Mouse (Mus musculus) heart, embryonic 10.5 days (tissue): ENCODE measurements around the gene Ppp1r27. TPM values are rescaled to one million over a fixed set of nuclear protein-coding genes. Genes with fewer than 3 reads are reported as not detected.
A peak's percentile ranks its signal among the peaks of the same experiment; 100 is the strongest.

Experiments used
- DNase-seq: peaks from one replicate; pipeline ENCODE4 v3.0.0-alpha.2; 2017; ENCODE audit warnings: low spot score
- H3K27ac ChIP-seq: fragments of 300-500 bp; sonication (generic); 2 replicates; pipeline ENCODE4 v1.5.1; 2016; ENCODE audit warnings: mild to moderate bottlenecking
- H3K27me3 ChIP-seq: fragments of 300-500 bp; sonication (generic); 2 replicates; pipeline ENCODE4 v1.6.1; 2016; ENCODE audit warnings: mild to moderate bottlenecking; ENCODE audit not compliant: poor library complexity, insufficient read depth, severe bottlenecking
- H3K36me3 ChIP-seq: fragments of 300-500 bp; sonication (generic); 2 replicates; pipeline ENCODE4 v1.6.1; 2016; ENCODE audit warnings: mild to moderate bottlenecking, moderate library complexity
- H3K4me1 ChIP-seq: fragments of 300-500 bp; sonication (generic); 2 replicates; pipeline ENCODE4 v1.6.1; 2016; ENCODE audit warnings: mild to moderate bottlenecking
- H3K4me3 ChIP-seq: fragments of 300-500 bp; sonication (generic); 2 replicates; pipeline ENCODE4 v1.5.1; 2016; ENCODE audit warnings: mild to moderate bottlenecking, moderate library complexity
- H3K9me3 ChIP-seq: fragments of 300-500 bp; sonication (generic); 2 replicates; pipeline ENCODE4 v1.6.1; 2016; ENCODE audit warnings: mild to moderate bottlenecking, moderate library complexity
- WGBS: fragments of 180-500 bp; shearing (Covaris S2); methylation state at CpG from one replicate; pipeline ENCODE4 v1.1.7; 2016; 5-methylcytosine and 5-hydroxymethylcytosine counted together
- polyA plus RNA-seq: library from polyadenylated mRNA; unstranded; fragments of >200 nt; fragmentation: Nextera tagmentation; extraction: Ambion mirVana; gene quantifications from 2 replicates; pipeline ENCODE4 v1.2.1, GENCODE M21; 2016

The Ppp1r27 gene
- polyA plus RNA-seq, 1 experiment from 2014 or later, result not detected

DNA sequence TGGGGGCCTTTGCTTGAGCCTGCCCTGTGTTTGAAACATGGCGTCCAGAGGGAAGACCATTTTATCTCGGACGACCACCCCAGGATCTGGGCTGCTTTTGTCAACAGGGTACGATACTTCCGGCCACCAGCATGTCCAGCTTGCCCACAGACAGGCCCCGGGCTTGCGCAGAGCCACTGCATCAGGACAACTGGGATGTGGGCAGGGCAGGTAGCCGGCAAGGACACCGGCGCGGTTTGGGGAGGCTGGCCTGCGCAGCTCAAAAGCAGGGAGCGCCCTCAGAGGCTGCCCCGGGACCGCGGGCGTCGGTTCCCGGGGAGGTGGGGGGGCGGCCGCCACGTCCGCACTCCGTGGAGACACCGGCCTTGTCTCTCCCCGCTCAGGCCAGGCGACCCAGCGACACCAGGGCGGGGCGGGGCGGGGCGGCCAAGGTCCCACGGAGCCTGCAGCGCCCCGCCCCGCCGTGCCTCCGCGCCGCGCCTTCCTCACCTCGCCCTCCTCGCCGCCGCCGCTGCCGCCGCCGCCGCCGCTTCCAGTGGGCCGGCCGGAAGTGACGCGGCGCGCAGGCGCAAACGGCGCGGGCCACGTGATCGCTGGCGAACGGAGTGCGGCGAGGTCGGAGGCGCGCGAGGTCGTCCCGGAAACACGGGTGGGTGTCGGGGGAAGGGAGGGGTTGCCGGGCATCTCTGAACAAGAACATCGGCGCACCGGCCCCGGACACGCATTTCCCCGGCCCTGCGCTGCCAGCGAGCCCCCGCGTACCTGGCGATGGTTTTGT is 1.6 kb downstream of the Ppp1r27 start, which contains the start of gene Mcrip1:
Gene Mcrip1, minus strand, starts transcription at position 560 of the 778 bp plus-strand sequence.
- peak; percentile 91 for DNase-seq
- peaks cover 17% of the 10 kb centered on the region for H3K36me3 ChIP-seq
- no peaks in the 10 kb centered on the region for H3K9me3 ChIP-seq
- H3K27ac ChIP-seq, result peak within 1 kb of the TSS; percentile 98
- H3K27me3 ChIP-seq, result no peaks in the 10 kb centered on the region
- peaks cover 39% of the 10 kb centered on the region for H3K4me1 ChIP-seq
- H3K4me3 ChIP-seq, result peak within 1 kb of the TSS; percentile 91
- WGBS, result 1% methylated on average over 71 of the region's 87 CpGs

- peaks cover 23% of the 10 kb centered on the region for H3K36me3 ChIP-seq
- H3K4me3 ChIP-seq, result peak overlapping the region; percentile 91
- peak overlapping the region; percentile 98 for H3K27ac ChIP-seq
- H3K9me3 ChIP-seq, result no peaks in the 10 kb centered on the region
- 25% methylated on average over 7 of the region's 7 CpGs for WGBS
- no peak for DNase-seq
- no peaks in the 10 kb centered on the region for H3K27me3 ChIP-seq
- peaks cover 39% of the 10 kb centered on the region for H3K4me1 ChIP-seq
Observed at GRCm38 (mm10) chr11:120548786-120549167, 2.2 kb downstream of the Ppp1r27 start.

DNA sequence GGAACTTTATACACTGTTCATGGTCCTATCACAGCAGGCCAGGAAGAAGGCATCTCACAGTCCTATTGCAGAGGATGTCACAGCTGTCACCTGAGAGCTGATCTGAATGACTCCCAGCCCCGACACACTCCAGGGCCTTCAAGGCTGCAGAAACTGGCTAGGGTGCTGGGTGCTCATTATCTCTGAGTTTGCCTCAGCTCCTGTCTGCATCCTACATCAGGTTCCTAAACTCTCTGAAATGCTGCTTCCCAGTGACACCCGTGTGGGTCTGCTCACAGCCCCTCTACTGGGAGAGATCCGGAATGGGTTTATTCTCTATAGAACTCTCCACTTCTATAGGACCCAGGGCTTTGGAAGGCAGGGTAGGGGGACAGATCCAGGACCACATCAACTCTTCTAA is 2.7 kb downstream of the Ppp1r27 start:
- Histone ChIP-seq H3K36me3 (peaks cover 29% of the 10 kb centered on the region), H3K27ac (peak overlapping the region; percentile 98; the same call in 1 of the 2 replicates), H3K4me1 (peaks cover 39% of the 10 kb centered on the region), H3K4me3 (peak overlapping the region; percentile 91), H3K9me3 (no peaks in the 10 kb centered on the region), H3K27me3 (no peaks in the 10 kb centered on the region)
- no peak for DNase-seq
- WGBS, result 83% methylated on average over 3 of the region's 3 CpGs

DNA sequence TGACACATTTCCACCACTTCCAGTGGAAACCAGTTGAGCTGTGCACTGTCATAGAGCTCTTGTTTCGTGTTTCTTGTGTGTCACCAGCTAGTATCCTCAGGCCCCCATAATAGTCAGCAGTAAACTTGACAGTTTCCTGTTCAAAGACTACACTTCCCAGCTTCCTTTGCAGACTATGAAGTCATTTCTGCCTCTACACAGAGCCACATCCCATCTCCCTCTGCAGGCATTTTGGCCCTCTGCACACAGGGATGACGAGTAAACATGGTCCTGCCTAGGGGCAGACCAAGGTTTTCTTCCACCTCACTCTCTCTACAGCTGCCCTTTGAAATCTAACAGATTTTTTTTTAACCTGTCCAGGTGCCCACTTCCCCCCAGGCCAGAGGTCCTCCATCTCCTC is 3.5 kb downstream of the Ppp1r27 start:
- Histone ChIP-seq H3K27me3 (no peaks in the 10 kb centered on the region), H3K27ac (no peak overlapping the region), H3K36me3 (peaks cover 36% of the 10 kb centered on the region), H3K9me3 (no peaks in the 10 kb centered on the region), H3K4me1 (peaks cover 45% of the 10 kb centered on the region), H3K4me3 (no peak overlapping the region)
- 65% methylated on average over 2 of the region's 2 CpGs for WGBS
- DNase-seq, result no peak

GRCm38 (mm10) chr11:120545964-120546363 is 5.0 kb downstream of the Ppp1r27 start:
- Histone ChIP-seq H3K9me3 (no peaks in the 10 kb centered on the region), H3K4me3 (no peak overlapping the region), H3K27ac (no peak overlapping the region), H3K36me3 (peaks cover 43% of the 10 kb centered on the region), H3K27me3 (no peaks in the 10 kb centered on the region), H3K4me1 (peaks cover 51% of the 10 kb centered on the region)
- no peak for DNase-seq
- WGBS, result 92% methylated on average over 3 of the region's 3 CpGs

- H3K4me1 ChIP-seq, result peaks cover 45% of the 10 kb centered on the region
- 73% methylated on average over 6 of the region's 6 CpGs for WGBS
Observed at GRCm38 (mm10) chr11:120542376-120542775, 8.6 kb downstream of the Ppp1r27 start.

GRCm38 (mm10) chr11:120541907-120542306 is 9.0 kb downstream of the Ppp1r27 start:
- Histone ChIP-seq H3K27me3 (peaks cover 19% of the 10 kb centered on the region; the same call in 1 of the 2 replicates), H3K4me1 (peaks cover 43% of the 10 kb centered on the region), H3K36me3 (peaks cover 43% of the 10 kb centered on the region), H3K4me3 (no peak overlapping the region), H3K9me3 (no peaks in the 10 kb centered on the region), H3K27ac (no peak overlapping the region)
- no peak for DNase-seq
- WGBS, result 25% methylated on average over 4 of the region's 4 CpGs

More at GRCm38 (mm10) chr11:120542376-120542775, 8.6 kb downstream of the Ppp1r27 start:
- DNase-seq, result no peak
- Histone ChIP-seq H3K27me3 (peaks cover 14% of the 10 kb centered on the region; the same call in 1 of the 2 replicates), H3K27ac (no peak overlapping the region), H3K9me3 (no peaks in the 10 kb centered on the region), H3K36me3 (peaks cover 43% of the 10 kb centered on the region), H3K4me3 (0 out of 2 replicates have a peak overlapping the region, but pooled peaks have one; percentile 0)

DNA sequence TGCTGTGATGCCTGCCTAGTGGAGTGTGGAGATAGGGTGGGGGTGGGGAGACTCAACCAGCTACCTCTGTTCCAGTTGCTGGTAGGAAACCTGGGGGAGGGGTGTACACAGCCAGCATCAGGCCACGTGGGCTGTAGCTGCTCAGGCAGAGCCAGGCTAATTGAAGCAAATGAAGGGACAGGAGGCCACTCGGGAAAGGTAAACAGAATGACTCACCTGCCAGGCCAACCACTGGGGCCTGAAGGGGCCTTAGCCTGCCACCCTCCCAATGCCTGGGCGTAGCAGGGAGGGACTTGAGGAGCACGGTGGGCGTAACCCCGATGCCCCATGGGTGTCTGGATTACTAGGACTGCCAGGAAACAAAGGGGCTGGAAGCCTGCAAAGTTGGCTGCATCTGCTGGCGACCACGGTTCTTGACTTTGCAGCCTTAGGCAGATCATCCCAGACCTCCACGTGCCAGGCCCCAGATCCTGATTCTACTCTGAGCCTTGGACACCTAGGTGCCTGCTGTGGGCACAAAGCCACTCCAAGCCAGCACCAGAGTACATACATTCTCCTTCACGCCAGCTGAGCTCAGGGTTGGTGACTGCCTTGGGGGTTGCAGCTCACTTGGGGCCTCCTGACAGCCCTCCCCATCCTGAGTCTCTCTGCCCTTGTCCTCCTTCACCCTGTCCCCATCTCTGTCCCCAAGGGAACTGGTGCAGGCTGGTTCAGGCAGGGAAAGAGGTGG is 11.5 kb downstream of the Ppp1r27 start:
- Histone ChIP-seq H3K27ac (peak overlapping the region; percentile 78), H3K4me1 (peaks cover 41% of the 10 kb centered on the region), H3K36me3 (peaks cover 26% of the 10 kb centered on the region), H3K27me3 (peaks cover 40% of the 10 kb centered on the region), H3K4me3 (peak overlapping the region; percentile 12; the same call in 1 of the 2 replicates), H3K9me3 (no peaks in the 10 kb centered on the region)
- no peak for DNase-seq
- WGBS, result 32% methylated on average over 10 of the region's 10 CpGs

DNA sequence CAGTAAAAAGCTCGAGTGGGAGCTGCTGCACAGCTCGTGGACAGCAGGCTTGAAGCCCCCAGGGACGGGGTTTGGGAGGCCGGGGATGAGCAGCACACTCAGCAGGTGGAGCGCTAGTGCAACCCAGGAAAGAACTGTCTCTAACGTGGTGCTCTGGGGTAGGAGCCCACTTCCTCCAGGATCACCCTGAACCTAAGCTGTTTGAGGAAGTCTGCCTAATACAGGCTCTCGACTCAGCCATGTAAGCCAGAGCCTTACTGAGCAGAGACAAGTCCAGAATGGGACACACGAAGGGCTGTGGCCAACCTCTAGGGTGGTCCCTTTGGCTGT is 12.0 kb downstream of the Ppp1r27 start:
- H3K36me3 ChIP-seq, result peaks cover 21% of the 10 kb centered on the region
- H3K9me3 ChIP-seq, result no peaks in the 10 kb centered on the region
- H3K4me1 ChIP-seq, result peaks cover 41% of the 10 kb centered on the region
- no peak for DNase-seq
- H3K27me3 ChIP-seq, result peaks cover 46% of the 10 kb centered on the region
- H3K27ac ChIP-seq, result peak overlapping the region; percentile 78
- 49% methylated on average over 8 of the region's 8 CpGs for WGBS
- H3K4me3 ChIP-seq, result peak overlapping the region; percentile 12

DNA sequence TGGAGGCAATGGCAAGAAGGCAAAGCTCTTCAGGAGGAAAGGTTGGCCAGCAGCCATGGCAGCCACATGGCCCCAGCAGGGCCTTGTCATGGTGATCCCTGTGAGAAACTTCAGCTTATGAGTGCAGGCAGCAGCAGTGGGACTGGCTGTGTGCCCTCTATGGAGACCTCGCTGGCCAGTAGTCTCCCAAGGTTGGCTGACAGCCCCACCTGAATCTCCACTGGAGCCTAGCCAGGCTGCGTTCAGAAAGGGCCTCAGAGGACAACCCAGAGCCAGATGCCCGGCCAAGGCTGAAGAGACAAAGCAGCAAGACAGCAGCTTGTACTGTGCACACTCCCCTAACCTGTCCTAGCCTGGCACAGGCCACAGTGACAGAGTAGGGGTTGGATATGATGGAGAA is 12.4 kb downstream of the Ppp1r27 start:
- DNase-seq, result no peak
- Histone ChIP-seq H3K9me3 (no peaks in the 10 kb centered on the region), H3K4me1 (peaks cover 41% of the 10 kb centered on the region), H3K27me3 (peaks cover 50% of the 10 kb centered on the region), H3K4me3 (no peak overlapping the region; the same call in 1 of the 2 replicates), H3K27ac (peak overlapping the region; percentile 78), H3K36me3 (peaks cover 17% of the 10 kb centered on the region)
- 78% methylated on average over 3 of the region's 3 CpGs for WGBS

DNA sequence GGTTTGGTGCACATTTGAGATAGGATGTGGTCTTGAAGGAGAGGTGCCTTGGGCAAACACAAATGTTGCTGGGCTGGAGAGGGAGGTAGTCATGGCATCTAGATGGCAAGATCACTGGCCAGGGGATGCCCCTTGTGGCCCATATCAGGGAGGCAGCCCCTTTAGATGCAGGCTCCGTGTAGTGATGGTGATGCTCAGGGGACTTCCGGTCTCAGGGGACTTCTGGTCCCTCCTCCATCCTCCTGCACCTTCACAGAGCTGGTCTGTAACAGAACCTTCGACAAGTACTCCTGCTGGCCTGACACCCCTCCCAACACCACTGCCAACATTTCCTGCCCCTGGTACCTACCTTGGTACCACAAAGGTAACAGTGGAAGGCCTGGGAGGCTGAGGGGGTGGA is 15.1 kb downstream of the Ppp1r27 start:
- Histone ChIP-seq H3K36me3 (no peaks in the 10 kb centered on the region), H3K27ac (no peak overlapping the region), H3K9me3 (no peaks in the 10 kb centered on the region), H3K4me1 (peaks cover 35% of the 10 kb centered on the region), H3K4me3 (no peak overlapping the region), H3K27me3 (peaks cover 77% of the 10 kb centered on the region)
- WGBS, result 66% methylated on average over 3 of the region's 3 CpGs
- DNase-seq, result no peak

- no peak for DNase-seq
- Histone ChIP-seq H3K27ac (no peak overlapping the region), H3K9me3 (no peaks in the 10 kb centered on the region), H3K4me1 (peaks cover 40% of the 10 kb centered on the region), H3K4me3 (no peak overlapping the region), H3K36me3 (no peaks in the 10 kb centered on the region), H3K27me3 (peaks cover 83% of the 10 kb centered on the region)
- 60% methylated on average over 3 of the region's 3 CpGs for WGBS
Observed at GRCm38 (mm10) chr11:120535145-120535544, 15.8 kb downstream of the Ppp1r27 start.

DNA sequence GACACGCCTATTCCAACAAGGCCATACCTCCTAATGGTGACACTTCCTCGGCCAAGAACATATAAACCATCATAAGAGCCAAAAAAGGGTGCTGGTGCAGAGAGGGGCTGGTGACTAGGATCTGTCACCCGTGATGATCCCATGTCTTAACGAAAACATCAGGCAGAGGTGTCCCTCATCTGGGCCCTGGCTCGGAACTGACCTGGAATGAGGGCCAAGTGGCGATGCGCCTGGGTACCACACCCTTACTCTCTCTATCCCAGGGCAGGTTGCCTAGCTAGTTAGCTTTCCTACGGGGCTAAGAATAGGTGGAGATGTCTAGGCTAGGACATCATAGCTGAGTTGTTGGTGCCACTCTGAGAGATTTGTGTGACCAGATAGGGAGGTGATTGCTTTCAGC is 16.8 kb downstream of the Ppp1r27 start:
- Histone ChIP-seq H3K4me3 (no peak overlapping the region), H3K9me3 (no peaks in the 10 kb centered on the region), H3K27me3 (peaks cover 94% of the 10 kb centered on the region), H3K4me1 (peaks cover 32% of the 10 kb centered on the region), H3K27ac (no peak overlapping the region; the same call in 1 of the 2 replicates), H3K36me3 (no peaks in the 10 kb centered on the region)
- WGBS, result 82% methylated on average over 8 of the region's 8 CpGs
- no peak for DNase-seq
